Mouse (Mus musculus) layer of hippocampus, adult 11-12 months (tissue): ENCODE results near the gene AW011738.

Experiments
- DNase-seq: peaks from one replicate; pipeline ENCODE4 v3.0.0; 2022; ENCODE audit warnings: low spot score

Gene AW011738

DNA sequence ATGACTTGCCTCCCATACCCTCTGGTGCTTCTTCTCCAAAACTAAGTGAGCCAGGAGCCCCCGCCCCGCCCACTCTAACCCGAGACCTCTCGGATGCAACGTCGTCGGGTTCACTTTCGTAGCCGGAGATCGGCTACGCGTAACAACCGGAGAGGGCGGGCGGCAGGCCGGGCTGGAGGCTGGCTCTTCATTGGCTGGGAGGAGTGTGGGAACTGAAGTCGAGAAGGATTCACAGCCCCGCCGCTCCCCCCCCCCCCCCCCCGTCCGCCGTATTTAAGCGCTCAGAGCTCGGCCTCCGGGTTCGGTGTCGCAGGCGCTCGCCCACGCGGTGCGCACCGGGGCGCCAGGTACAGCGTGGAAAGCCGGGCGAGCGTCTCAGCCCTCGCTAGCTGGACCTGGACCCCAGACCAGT is at the start of gene AW011738:
AW011738 (plus strand) TSS at position 304 of the 412 bp plus-strand sequence.
- peak; percentile 63 for DNase-seq

DNA sequence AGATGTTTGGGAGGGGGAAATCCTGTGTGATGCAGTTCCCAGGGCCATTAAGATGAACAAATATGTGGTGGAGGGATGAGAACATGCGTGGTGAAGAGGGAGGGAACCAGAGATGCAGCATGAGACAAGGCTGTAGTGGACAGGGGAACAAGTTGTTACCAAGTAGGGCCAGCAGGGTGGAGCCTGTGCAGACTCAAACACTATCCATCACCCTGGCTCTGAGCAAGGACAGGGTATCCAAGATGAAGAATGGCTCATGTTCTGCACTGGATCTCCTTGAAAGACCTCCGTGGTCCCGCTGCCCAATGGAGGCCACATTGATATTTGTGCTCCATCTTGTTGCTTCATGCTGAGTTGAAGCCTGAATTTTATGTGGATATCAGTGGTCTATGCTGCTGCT is 48.3 kb upstream of the AW011738 start:
- DNase-seq, result no peak

DNA sequence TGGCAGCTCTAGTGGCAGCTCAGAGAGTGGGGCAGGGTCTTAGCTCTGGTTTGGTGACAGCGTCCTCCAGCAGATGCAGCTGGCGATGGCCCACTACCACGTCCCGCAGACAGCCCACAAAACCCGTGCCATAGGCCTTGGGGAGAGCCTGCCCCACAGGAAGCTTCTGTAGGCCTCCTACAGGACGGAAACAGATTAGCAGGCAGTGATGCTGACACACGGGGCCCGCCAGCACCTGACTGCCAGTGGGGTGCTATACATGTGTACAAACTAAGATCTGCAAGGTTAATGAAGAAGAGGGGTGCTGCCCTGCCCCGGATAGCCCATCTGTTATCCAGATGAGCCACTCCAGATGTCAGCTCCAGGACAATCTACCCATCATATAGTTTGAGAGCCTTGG is 36.6 kb upstream of the AW011738 start:
- DNase-seq, result no peak

DNA sequence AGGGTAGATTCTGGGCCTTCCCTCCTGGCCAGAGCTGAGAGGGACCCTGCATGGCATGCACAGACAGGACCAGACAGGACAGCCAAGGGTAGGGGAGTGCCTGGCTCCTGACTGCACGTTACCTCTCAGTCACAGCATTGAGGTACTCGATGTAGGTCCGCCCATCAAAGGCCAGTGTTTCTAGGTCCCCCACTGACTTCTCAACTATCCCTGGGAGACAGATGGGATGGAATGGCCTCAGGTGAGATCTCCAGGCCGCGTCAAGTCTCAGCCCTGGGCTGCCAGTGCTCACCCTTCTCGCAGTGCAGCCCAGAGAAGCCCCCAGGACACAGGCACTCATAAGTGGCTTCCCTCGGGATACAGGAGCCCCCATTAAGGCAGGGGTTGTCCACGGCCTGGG is 34.5 kb upstream of the AW011738 start:
- DNase-seq, result no peak

DNA sequence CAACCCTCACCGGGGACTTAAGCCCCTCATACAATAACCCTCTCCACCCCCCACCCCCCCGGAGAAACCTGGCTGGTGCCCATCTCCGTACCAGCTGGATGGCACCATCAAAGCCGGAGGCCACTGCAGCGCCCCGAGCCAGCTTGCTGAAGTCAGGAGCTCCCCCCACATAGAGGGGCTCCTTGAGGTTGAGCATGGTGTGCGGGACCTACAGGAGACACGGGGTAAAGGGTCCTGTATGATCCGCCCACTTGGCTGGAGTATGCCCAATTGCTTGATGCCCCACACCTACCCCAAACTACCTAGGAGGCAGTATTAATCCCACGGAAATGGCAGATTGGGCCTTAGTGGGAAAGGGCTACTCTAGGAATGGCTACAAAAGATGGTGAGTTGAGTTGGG is 34.0 kb upstream of the AW011738 start:
- DNase-seq, result no peak

DNA sequence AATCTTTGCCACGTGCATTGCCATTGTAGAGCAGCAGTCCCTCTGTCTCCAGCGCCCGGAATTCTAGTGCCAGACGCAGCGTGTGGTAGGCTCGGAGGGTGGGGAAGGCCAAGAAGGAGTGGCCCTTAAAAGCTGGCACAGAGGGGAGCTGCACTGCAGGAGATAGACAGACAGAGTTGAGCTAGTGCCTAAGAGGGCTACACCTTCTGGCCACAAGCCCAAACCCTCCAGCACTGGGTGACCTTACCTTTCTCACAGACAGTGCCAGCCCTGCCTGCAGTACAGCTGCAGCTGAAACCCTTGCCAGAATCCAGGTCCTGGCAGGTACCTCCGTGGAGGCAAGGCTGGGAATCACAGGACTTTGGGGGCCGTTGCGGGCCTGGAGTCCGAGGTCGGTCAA is 31.3 kb upstream of the AW011738 start:
- DNase-seq, result no peak

DNA sequence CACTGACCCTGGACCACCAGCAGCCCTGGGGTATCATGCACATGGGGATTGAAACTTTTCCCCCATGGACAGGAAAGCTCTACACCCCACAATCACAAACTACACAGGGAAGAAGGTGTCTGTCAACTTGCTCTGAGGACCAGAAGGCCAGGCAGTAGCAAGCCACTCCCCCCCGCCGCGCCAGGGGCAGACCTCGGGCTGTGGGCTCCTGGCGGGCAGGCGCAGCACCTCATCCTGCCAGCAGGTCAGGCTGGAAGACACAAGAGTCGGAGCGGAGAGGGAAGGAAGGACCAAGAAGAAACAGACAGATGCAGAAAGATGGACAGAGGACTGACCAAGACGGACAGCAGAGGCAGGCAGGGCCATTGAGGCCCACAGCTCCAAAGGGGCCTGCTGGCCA is 25.5 kb upstream of the AW011738 start:
- no peak for DNase-seq

DNA sequence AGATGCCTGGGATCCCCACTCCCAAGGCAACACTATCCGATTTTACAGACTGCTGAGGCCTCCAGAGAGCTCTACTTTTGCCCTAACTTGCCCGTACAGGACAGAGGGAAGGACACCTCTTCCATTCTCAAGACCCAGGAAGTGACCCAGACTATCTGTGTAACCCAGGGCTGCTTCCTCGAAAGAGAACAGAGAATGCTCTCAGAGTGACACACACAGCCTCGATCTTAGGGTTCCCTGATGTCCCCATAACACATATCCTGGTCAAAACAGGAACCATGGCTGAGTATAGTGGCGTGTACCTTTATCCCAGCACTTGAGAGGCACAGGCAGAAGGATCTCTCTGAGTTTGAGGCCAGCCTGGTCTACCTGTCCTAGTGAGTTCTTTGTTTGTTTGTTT is 19.4 kb upstream of the AW011738 start:
- no peak for DNase-seq

DNA sequence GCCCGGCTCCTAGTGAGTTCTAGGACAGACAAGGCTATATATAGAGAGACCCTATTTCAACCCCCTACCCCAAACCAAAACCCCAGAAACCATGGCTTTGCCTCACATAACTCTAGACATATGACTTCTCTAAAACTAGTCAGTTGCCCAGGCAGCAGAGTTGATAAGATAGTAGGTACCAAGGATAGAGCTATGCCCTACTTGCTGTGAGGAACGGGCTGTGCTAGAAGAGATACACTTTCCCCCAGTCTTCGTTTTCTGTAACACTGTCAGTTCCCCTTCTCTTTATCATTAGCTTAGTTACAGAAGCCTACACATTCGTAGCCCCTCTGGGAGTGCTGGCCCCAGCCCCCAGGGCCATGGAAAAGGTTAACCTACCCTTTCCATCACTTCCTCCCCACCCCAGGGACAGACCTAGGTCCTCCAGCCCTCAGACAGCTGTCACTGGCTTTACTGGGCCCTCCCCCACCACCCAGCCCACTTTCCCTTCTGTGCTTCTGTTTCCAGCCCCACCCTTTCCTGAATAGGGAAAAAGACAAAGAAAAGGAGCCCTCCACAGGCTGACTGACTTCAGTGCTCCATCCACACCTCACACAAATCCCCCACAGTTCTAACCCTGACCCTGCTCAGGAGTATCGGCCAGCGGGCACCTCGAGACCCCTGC is 18.7 kb upstream of the AW011738 start:
- DNase-seq, result no peak

DNA sequence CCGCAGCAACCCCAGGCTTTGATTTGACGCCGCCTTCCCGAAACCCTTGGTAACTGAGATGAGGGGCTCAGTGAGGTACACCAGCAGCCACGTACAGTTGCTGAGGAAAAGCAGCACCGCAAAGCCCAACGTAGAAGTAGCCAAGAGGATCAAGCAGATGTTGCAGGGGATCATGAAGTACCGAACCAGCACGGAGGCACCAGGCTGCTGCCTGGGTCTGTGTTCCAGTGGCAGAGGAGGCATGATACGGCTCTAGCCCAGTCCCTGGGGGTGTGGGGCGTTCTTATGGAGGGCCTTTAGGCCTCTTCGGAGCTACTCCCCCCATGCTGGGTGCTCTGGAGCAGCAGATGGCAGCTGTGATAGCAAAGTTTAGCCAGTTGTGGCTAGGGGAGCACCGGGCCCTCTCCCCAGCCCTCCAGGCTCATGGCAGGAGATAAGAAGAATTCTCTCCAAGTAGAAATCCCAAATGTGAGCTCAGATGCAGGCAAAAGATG is 17.6 kb upstream of the AW011738 start:
- DNase-seq, result no peak

DNA sequence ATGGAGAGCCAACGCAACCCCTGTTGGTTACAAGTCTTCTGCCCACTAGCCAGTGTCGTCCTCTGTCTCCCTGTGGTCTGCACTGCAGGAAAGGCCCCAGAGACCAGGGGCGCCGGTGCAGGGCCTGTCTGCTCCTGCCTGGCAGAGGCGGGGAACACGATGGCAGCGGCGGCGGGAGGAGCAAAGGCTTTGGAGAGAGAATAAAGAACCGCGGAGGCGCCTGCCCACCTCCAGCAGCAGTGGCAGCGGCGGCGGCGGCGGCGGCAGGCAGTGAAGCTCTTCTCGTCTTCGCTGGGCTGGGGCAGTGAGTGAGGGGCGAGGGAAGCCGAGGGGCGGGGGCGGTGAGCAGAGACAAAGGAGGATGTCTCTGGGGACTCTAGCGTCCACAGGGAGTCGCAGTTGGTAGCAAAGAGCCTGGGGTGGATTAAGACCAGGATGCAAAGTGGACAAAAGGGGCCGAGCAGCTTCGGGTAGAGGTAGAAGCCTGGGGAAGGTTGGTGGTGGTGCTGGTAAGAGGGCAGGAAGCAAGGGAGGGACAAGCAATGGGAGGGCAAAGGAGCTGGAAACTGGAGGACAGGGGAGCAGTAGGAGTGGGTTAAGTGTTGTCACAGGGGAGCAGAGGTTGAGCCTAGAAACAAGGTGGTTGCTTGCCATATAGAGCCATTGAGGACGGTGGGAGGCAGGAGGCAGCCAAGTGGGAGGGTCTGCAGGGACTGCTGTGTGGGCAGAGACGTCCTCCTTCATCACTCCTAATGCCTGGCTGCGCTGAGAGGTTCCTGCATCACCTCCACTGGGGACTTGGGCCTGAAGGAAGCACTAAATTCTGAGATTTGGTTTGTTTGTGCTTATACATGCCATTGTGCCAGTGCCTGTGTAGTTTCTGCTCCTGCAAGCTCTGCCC is 16.9 kb upstream of the AW011738 start:
- DNase-seq, result peak; percentile 48

DNA sequence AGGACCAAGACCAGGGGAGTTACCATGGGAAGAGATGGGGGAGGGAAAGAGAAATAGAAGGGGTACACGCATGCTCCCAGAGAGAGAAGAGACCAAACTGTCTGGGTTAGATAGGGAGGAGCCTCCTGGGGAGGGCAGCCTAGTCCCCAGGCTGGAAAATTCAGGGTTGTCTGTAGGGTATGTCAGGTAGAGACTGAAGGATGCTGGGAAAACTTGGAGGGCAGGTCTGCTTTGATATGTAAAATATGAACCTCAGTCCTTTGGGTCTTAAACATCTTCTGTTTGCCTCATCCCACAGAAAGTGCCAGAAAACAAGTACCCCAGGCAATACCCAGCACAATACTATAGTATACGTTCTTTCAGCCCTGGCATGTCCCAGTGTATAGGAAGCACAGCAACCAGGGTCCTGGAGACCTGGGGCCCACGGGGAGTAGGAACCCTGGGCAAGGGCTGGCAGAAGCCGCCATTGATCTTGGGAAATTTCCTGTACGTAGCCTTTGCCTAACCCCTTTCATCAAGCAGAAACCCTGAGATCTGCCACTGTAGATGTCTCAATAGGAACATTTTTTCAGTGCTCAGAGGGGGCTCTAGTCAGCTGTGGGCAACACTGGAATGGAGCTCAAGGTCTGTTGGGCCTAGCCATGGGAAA is 14.8 kb upstream of the AW011738 start:
- DNase-seq, result no peak

DNA sequence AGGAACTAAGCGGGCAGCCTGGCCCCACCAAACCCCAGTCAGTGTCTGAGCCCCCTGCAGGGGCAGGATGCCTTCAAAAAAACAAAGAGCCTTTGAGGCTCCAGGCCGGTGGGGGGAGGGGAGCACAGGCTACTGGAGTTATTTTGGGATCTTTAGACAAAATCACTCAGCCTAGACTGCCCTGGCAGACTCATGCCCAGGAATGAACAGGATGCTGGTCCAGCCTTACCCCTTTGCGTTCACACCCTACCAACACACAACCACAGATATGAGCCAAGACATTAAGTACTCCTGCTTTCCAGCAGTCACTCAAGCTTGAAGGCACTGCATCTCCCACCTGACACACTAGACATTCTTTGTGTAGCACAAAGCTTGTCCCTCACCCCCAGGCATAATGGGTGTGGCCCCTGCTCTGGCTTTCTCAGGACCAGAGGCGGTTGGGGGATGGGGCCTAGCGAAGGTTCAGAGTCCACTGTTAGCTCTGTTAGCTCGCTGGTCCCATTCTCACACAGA is 14.2 kb upstream of the AW011738 start:
- peak; percentile 57 for DNase-seq

DNA sequence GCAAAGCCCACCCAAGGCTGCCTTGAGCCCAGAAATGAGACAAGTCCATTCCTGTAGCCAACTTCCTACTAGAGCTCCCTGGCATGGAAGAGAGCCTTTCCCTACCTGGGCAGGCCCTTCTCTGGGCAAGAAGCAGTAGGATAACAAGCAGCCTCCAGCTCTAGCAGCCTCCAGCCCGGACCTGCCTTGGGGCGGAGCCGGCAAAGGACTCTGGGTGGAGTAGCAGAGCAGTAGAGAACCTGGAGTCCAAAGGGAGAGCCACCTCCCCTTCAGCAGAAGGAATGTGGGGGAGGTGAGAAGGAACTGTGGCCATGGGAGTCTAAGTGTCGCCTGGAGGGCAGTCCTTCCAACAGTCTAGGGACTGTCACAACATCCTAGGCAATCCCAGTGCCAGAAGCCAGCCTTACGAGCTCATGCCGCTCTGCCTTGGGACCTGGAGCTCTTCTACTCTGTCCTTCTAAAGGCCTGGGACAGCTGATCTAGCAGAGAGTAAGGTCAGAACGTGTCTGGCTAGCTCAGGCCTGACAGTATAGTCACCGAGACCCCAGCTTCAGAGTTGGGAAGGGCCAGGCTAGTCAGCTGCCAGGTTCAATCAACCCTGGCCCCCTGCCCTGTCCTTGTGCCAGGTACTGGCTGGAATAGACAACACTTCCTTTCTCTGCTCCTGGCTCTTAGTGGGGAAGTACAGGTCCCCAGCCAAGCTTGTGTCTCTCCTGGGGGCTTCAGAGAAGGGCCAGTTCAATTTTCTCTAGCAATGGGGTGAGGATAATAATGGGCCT is 10.5 kb upstream of the AW011738 start:
- no peak for DNase-seq

DNA sequence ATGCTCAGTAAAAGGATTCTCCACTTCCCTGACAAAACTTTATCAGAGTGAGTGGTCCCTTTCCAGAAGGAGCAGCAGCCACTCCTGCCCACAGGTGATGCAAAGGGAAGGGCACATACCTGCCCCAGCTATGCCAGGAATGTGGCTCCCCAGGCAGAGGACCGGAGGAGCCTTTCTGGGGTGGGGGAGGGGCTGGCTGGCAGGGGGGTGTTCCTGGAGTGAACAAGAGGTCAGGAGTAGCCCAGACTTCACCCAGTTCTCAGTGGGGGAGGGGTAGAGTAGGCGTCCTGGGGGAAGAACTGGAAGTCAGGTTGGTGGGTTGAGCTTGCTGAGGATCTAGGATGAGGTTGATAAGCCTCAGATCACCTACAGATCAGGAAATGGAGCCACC is 9.9 kb upstream of the AW011738 start:
- DNase-seq, result no peak

DNA sequence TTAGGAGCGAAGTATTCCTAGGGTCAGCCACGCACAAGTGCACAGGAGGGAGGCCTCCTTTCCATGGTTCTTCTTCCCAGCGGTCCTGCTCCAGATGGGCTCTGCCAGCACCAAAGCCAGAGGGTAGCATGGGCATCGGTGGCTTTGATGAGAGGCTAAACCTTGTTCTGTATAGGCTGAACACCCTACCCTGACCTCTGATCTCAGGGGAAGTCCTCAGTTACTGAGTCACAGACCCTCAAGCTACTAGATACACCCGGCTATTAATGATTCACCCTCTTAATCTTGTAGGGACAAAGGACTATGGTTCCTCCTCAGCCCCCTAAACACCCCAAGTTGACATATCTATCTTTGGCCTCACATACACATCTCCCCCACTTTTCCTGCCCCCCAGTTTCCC is 9.2 kb upstream of the AW011738 start:
- DNase-seq, result no peak

DNA sequence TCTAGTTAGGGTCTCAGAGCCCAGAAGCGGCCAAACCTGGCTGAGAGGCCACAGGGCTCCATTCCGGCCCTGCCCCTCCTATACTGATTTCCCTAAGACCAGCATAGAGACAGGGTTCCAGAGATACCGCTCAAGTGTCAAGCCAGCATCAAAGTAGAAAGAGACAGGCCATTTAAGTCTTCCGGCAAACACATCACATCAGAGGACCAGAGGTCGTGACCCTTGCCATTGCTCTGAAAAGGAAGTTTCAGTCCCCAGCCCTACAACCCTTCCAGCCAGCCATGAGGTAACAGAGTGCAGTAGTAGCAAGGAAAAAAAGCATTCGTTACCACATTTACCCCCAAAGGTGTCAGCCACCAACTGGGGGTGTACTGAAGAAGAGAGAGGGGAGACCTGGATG is 8.8 kb upstream of the AW011738 start:
- no peak for DNase-seq

DNA sequence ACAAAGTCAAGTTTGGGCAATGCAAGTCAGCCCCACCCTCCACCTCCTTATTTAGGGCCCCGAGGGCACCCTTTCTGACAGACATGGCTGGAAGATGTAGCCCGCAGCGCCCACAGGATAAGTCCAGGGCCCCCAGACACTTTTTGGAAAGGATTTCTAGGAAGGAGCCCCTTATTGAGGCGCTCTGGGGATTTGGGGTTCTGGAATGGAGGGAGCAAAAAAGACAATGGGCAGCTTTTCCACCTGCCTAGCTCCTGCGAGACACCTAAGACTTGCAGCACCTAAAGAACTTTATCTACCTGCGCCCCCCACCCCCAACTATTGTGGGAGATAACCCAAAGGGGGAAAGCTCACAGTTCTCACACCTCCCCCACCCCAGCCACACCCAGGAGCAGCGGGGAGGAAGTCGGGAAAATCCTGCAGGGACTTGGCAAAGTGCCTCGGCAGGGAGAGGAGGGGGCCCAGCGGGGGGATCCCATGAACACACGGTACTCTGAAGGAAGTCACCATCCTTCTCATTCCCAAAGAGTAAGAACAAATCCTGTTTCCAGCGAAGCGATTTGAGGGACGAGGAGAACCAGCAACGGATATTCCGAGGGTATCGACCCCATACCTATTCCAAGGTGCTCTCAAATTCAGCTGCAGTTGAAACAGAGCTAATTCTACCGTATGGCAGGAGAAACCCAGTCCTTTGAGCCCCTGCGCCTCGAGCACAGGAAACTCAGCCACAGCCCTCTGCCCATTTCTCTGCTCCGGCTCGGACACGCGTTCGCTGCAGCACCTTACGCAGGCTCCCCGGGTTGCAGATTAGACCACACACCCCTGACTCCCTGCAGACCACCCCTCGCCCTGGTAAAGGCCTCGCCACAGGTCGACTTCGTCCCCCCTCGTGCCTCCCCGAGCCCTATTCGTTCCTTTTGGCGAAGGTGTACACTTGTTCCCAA is 6.9 kb upstream of the AW011738 start:
- no peak for DNase-seq

DNA sequence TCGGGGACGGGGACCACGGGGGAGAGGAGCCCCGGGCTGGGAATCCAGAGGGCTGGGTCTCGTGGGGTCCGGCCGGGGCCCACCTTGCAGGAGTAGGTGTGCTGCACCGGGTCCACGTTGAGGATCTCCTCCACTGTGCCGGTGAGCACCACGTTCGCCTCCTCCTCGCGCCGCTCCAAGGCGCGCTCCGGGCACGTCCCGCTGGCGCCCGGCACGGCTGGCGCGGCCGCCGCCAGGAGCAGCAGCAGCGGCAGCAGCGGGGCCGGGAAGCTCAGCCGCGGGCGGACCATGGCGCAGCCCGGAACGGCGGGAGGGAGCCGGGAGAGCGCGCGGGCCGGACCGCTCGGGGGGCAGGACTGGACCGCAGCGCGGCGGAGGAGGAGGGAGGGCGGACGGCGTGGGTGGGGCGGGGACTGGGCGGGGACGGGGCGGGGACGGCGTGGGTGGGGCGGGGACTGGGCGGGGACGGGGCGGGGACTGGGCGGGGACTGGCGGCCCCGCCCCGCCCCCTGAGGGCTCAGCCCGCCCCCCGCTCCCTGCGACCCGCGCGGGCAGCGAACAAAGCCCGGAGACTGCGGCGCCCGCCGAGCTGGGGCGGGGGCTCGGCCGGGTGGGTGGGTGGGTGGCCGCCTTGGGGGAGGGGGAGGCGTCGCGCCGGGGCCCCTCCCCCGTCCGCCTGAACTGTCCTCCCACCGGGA is 5.8 kb upstream of the AW011738 start, which contains the start of gene Agrn:
Agrn (minus strand) TSS at position 358 of the 698 bp plus-strand sequence.
- DNase-seq, result peak; percentile 53

DNA sequence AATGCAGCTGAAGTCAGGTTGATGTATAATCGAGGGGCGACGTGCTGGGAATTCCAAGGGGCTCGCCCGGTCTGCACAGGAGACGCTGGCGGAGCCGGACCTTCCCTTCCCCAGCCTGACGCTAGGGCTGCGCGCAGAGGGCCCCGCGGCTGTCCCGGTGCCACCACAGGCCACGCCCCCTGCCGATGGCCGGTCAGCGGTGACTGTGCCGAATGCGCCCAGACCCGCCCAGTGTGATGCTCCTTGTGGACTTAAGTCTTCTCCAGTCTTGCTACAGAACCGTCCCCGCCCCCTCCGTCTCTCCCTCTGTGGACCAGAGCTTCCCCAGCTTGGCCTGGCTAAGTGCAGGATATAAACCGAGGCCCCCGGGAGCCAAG is 5.3 kb upstream of the AW011738 start:
- DNase-seq, result peak; percentile 83
